9 mouse cellular contexts compared by ENCODE assay signal in genomic region chr4:83501037-83501430, GRCm38 (mm10). TPM values are rescaled to one million over a fixed set of nuclear protein-coding genes. Genes with fewer than 3 reads are reported as not detected.
DNase-seq lines count a peak whose midpoint lies in the region; ATAC-seq and TF ChIP-seq lines count a peak whose summit lies in the region.
"Had no signal": no experiment of that assay in that cellular context is flagged by ENCODE, and none has a peak within 500 bp of the region (broad histone marks: within the 10 kb centered on the region; RNA-seq: fewer than 3 reads in every experiment).

No protein-coding gene starts in this region.

- no peak overlapping the region for H3K27ac ChIP-seq in heart, embryonic 14.5 days (replicated peaks in 1 of 2; ENCODE audit: control insufficient read depth in 1 of 2, insufficient read depth in 1 of 2, low read depth in 2 of 2, low read length in 2 of 2)
- H3K27ac ChIP-seq in ES-E14 (ENCODE audit: insufficient read depth, low read depth, low read length, poor library complexity, severe bottlenecking), result peak overlapping the region; percentile 57
- H3K27ac ChIP-seq in forebrain, embryonic 16.5 days (ENCODE audit: low read length), result no peak overlapping the region
- H3K27ac ChIP-seq in midbrain, embryonic 12.5 days (replicated peaks), result peak overlapping the region; percentile 70

- H3K4me2 ChIP-seq in heart, embryonic 14.5 days (ENCODE audit: low read length), result peak overlapping the region; percentile 60
- peak overlapping the region; percentile 63 for H3K4me2 ChIP-seq in forebrain, embryonic 16.5 days (ENCODE audit: low read length)
- peak overlapping the region; percentile 54 for H3K4me2 ChIP-seq in midbrain, embryonic 12.5 days (replicated peaks)

- H3K4me1 ChIP-seq in heart, embryonic 14.5 days (ENCODE audit: control insufficient read depth in 2 of 2, insufficient read depth in 2 of 2, low read length in 2 of 2), result peaks cover 2 to 4% of the 10 kb centered on the region in 2 experiments; a peak in 1 of 4 replicates
- peaks cover 0 to 9% of the 10 kb centered on the region in 2 experiments; a peak in 1 of 4 replicates for H3K4me1 ChIP-seq in ES-E14 (ENCODE audit: control insufficient read depth in 2 of 2, insufficient read depth in 2 of 2, low read length in 2 of 2, poor library complexity in 1 of 2)
- 0 out of 2 replicates have a peak, but pooled peaks cover 3% of the 10 kb centered on the region for H3K4me1 ChIP-seq in forebrain, embryonic 16.5 days (replicated peaks; ENCODE audit: control insufficient read depth, insufficient read depth, low read length)
- peaks cover 7% of the 10 kb centered on the region for H3K4me1 ChIP-seq in midbrain, embryonic 12.5 days

- H3K36me3 ChIP-seq in heart, embryonic 14.5 days (ENCODE audit: control insufficient read depth, insufficient read depth, low read length), result no peaks in the 10 kb centered on the region
- H3K36me3 ChIP-seq in ES-E14 (ENCODE audit: control insufficient read depth, insufficient read depth, low read length, poor library complexity, severe bottlenecking), result no peaks in the 10 kb centered on the region
- no peaks in the 10 kb centered on the region for H3K36me3 ChIP-seq in forebrain, embryonic 16.5 days (ENCODE audit: control insufficient read depth, insufficient read depth)
- H3K36me3 ChIP-seq in midbrain, embryonic 12.5 days, result no peaks in the 10 kb centered on the region

- H3K4me3 ChIP-seq in heart, embryonic 14.5 days (ENCODE audit: control insufficient read depth in 1 of 2, insufficient read depth in 1 of 2, low read depth in 1 of 2, low read length in 2 of 2), result peak overlapping the region in 1 of 2 experiments; percentile 26; a peak in 1 of 4 replicates
- peak overlapping the region in 1 of 2 experiments; percentile 59; a peak in 2 of 4 replicates for H3K4me3 ChIP-seq in ES-E14 (ENCODE audit: insufficient read depth in 1 of 2, low read depth in 1 of 2, low read length in 2 of 2, poor library complexity in 1 of 2, severe bottlenecking in 1 of 2)
- peak overlapping the region; percentile 52 for H3K4me3 ChIP-seq in forebrain, embryonic 16.5 days (replicated peaks; ENCODE audit: low read length)
- peak overlapping the region; percentile 32 for H3K4me3 ChIP-seq in midbrain, embryonic 12.5 days

- H3K9ac ChIP-seq in heart, embryonic 14.5 days (ENCODE audit: low read length), result no peak overlapping the region
- H3K9ac ChIP-seq in ES-E14 (ENCODE audit: insufficient read depth, low read depth, low read length, poor library complexity, severe bottlenecking), result no peak overlapping the region
- no peak overlapping the region; the same call in 1 of the 2 replicates for H3K9ac ChIP-seq in forebrain, embryonic 16.5 days (replicated peaks; ENCODE audit: low read depth, low read length)
- no peak overlapping the region; the same call in 1 of the 2 replicates for H3K9ac ChIP-seq in midbrain, embryonic 12.5 days (replicated peaks)

- in situ Hi-C loops in ES-E14 (cut with MboI; ENCODE audit: low sequenced_read_pairs in 2 of 2, unreplicated experiment in 2 of 2), result no loop called here

- H3K9me3 ChIP-seq in heart, embryonic 14.5 days (ENCODE audit: control insufficient read depth, low read length), result no peaks in the 10 kb centered on the region
- no peaks in the 10 kb centered on the region for H3K9me3 ChIP-seq in ES-E14 (ENCODE audit: control insufficient read depth, insufficient read depth, low read depth, low read length)
- H3K9me3 ChIP-seq in forebrain, embryonic 16.5 days (ENCODE audit: control insufficient read depth, low read length), result no peaks in the 10 kb centered on the region
- H3K9me3 ChIP-seq in midbrain, embryonic 12.5 days, result no peaks in the 10 kb centered on the region

- 31% methylated on average over 7 of the region's 7 CpGs for WGBS in heart, embryonic 14.5 days
- WGBS in forebrain, embryonic 16.5 days, result 30% methylated on average over 7 of the region's 7 CpGs
- WGBS in midbrain, embryonic 12.5 days, result 39% methylated on average over 7 of the region's 7 CpGs

- no peak for DNase-seq in heart, postnatal 4 days
- DNase-seq in ES-E14 (ENCODE audit: low read depth, low spot score) (no peak), adipocyte (ENCODE audit: low spot score) (no peak)
- no peak for DNase-seq in cerebellum, adult 11 months
- DNase-seq in embryo, embryonic 9.5 days (ENCODE audit: extremely low spot score), result no peak
- DNase-seq: kidney, postnatal 25 days had no signal

- no peaks in the 10 kb centered on the region for H3K27me3 ChIP-seq in heart, embryonic 14.5 days (ENCODE audit: control insufficient read depth, insufficient read depth, low read length)
- H3K27me3 ChIP-seq in forebrain, embryonic 16.5 days (replicated peaks; ENCODE audit: control insufficient read depth, insufficient read depth, low read length), result no peaks in the 10 kb centered on the region
- H3K27me3 ChIP-seq in midbrain, embryonic 12.5 days, result no peaks in the 10 kb centered on the region

- ATAC-seq in heart, embryonic 14.5 days (ENCODE audit: insufficient number of reproducible peaks, insufficient read depth, low FRiP score, low read depth), result no peak
- peak; percentile 77 for ATAC-seq in forebrain, embryonic 16.5 days
- ATAC-seq in midbrain, embryonic 12.5 days (ENCODE audit: low FRiP score, low read depth), result peak; percentile 66

TF ChIP-seq in ES-E14, 5 proteins besides CTCF, POLR2A, EP300 and RAD21:
- no peak for TF ChIP-seq MAFK (IDR thresholded peaks at IDR 0.05; ENCODE audit: insufficient read depth, low read depth, low read length)
- TF ChIP-seq HCFC1 (IDR thresholded peaks at IDR 0.05; ENCODE audit: borderline replicate concordance, insufficient read depth, low read length), result no peak
TF ChIP-seq in ES-E14: peak in this region for 0.

RNA-seq across cellular contexts. Expression of gene Psip1, which starts 14.8 kb away (rescaled TPM):
- polyA plus RNA-seq in heart, embryonic 14.5 days (2014; fragmentation: Nextera tagmentation; extraction: Ambion mirVana), result 92.6 and 99.9 TPM in 2 replicates
- 10 to 100 TPM; 64.5 to 68.7 TPM for total RNA-seq in heart, postnatal 4 days (2021)
- total RNA-seq in ES-E14 (2012; rRNA removed), result 86.0 and 90.5 TPM in 2 replicates
- 281 and 310 TPM in 2 replicates for polyA plus RNA-seq in forebrain, embryonic 16.5 days (2015; fragmentation: Nextera tagmentation; extraction: Ambion mirVana)
- polyA plus RNA-seq in midbrain, embryonic 12.5 days (2016; fragmentation: Nextera tagmentation; extraction: Ambion mirVana), result 449 and 520 TPM in 2 replicates

RNA-seq across cellular contexts. Expression of gene Ccdc171, which starts 24.3 kb away (rescaled TPM):
- polyA plus RNA-seq in heart, embryonic 14.5 days (2014; fragmentation: Nextera tagmentation; extraction: Ambion mirVana), result 2.7 and 3.6 TPM in 2 replicates
- 1 to 10 TPM; 1.4 to 1.5 TPM for total RNA-seq in heart, postnatal 4 days (2021)
- total RNA-seq in ES-E14 (2012; rRNA removed), result 3.5 and 5.8 TPM in 2 replicates
- polyA plus RNA-seq in forebrain, embryonic 16.5 days (2015; fragmentation: Nextera tagmentation; extraction: Ambion mirVana), result 6.1 and 6.7 TPM in 2 replicates
- 6.3 and 6.4 TPM in 2 replicates for polyA plus RNA-seq in midbrain, embryonic 12.5 days (2016; fragmentation: Nextera tagmentation; extraction: Ambion mirVana)

Comparison
In these comparisons a context has a peak if more than half of its experiments do, and no peak if none do; other contexts are left out.
1. H3K27ac ChIP-seq: peak in ES-E14 (single experiment) and midbrain, embryonic 12.5 days (single experiment); none in heart, embryonic 14.5 days (0 of 2) and forebrain, embryonic 16.5 days (single experiment).
2. Peak in every context shown above with its lines, with median percentiles within 50 percentile points of each other: H3K4me2 ChIP-seq.